Mouse (Mus musculus): ENCODE measurements at regions not wholly inside any gene's neighbourhood (a gene's known extent, or its start where the extent isn't known, plus 50 kb on each side); places are given as distances from the start of the nearest gene placed in this dataset.
"Not testable (repeated sequence)": the region's sequence is repeated elsewhere in the genome, so short reads cannot be mapped to it uniquely, and the experiment has no call there.

DNA sequence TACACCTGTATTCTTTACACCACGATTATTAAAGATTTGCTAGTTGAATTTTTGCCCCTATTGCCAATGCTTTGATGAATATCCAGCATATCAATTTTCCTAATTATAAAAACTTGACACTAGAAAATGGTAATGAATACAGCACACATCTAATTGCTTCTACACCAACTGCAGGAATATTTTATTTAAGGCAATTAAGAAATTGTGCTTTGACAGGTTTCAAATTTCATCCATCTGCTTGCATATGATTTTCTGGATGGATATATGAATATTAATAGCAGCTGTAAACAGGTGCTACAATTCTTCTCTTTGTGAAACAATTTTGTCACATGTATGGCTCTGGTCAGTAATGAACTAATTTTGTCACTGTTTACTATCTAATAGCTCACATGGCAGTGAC lies 487.0 kb downstream of the Isl1 start:
- H3K27me3 ChIP-seq (replicated peaks; ENCODE audit: control insufficient read depth, insufficient read depth, low read length): no peaks in the 10 kb centered on the region
- no peak for ATAC-seq
- no peaks in the 10 kb centered on the region for H3K4me1 ChIP-seq (ENCODE audit: control insufficient read depth, insufficient read depth, low read length)
- H3K27ac ChIP-seq (ENCODE audit: low read length): no peak overlapping the region
- H3K36me3 ChIP-seq (ENCODE audit: control insufficient read depth, insufficient read depth, low read length): no peaks in the 10 kb centered on the region
- no peak overlapping the region for H3K4me3 ChIP-seq (ENCODE audit: low read length)
- H3K4me2 ChIP-seq (ENCODE audit: low read depth, low read length): no peak overlapping the region
- no peaks in the 10 kb centered on the region for H3K9me3 ChIP-seq (ENCODE audit: control insufficient read depth, low read length)
- H3K9ac ChIP-seq (ENCODE audit: low read depth, low read length): no peak overlapping the region
- 67% methylated on average over 1 of the region's 1 CpGs for WGBS

DNA sequence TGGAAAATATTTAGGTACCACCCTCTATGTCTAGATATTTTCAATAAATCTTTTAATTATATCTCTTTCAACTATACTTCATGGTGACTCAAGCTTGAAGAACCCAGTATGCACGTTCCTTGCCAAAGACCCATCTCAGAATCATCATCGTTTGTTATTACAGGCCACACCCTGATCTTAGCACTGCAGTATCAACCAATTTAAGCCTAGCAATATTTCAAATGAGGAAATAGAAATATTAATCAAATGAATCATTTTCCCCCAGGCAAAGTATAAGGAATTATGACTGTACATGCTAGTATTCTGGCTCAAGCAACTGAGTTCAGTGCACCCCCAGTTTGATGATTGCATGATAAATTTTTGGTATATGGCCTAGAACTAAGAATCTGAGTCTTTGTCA lies 495.3 kb downstream of the Isl1 start:
- WGBS: 80% methylated on average over 2 of the region's 2 CpGs
- Histone ChIP-seq H3K27me3 (replicated peaks; ENCODE audit: control insufficient read depth, insufficient read depth, low read length) (no peaks in the 10 kb centered on the region), H3K4me2 (ENCODE audit: low read depth, low read length) (no peak overlapping the region), H3K4me3 (ENCODE audit: low read length) (no peak overlapping the region), H3K36me3 (ENCODE audit: control insufficient read depth, insufficient read depth, low read length) (no peaks in the 10 kb centered on the region), H3K4me1 (ENCODE audit: control insufficient read depth, insufficient read depth, low read length) (no peaks in the 10 kb centered on the region), H3K27ac (ENCODE audit: low read length) (no peak overlapping the region), H3K9ac (ENCODE audit: low read depth, low read length) (no peak overlapping the region), H3K9me3 (ENCODE audit: control insufficient read depth, low read length) (no peaks in the 10 kb centered on the region)
- no peak for ATAC-seq

DNA sequence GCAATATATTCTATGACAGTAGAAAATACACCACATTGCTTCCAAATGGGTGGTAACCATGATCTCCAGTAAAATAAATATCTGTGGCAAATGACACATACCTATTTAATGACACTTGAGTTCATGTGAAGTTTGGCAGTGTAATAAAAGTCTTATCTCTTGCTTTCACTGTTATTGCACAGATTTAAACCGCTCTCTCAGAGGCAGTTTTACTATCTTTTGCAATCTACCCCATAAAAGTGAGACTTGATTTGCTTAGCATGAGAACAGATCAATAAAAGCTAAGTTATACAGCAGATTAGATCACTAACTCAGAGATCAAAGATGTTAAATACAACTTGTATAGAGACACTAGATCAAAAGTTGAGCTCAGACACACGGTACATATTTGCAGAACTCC lies 510.2 kb downstream of the Isl1 start:
- Histone ChIP-seq H3K9me3 (ENCODE audit: control insufficient read depth, low read length) (no peaks in the 10 kb centered on the region), H3K4me3 (ENCODE audit: low read length) (no peak overlapping the region), H3K27me3 (replicated peaks; ENCODE audit: control insufficient read depth, insufficient read depth, low read length) (no peaks in the 10 kb centered on the region), H3K27ac (ENCODE audit: low read length) (no peak overlapping the region), H3K4me2 (ENCODE audit: low read depth, low read length) (no peak overlapping the region), H3K36me3 (ENCODE audit: control insufficient read depth, insufficient read depth, low read length) (no peaks in the 10 kb centered on the region), H3K9ac (ENCODE audit: low read depth, low read length) (no peak overlapping the region), H3K4me1 (ENCODE audit: control insufficient read depth, insufficient read depth, low read length) (no peaks in the 10 kb centered on the region)
- ATAC-seq: peak; percentile 71
- WGBS: 26% methylated on average over 2 of the region's 2 CpGs

DNA sequence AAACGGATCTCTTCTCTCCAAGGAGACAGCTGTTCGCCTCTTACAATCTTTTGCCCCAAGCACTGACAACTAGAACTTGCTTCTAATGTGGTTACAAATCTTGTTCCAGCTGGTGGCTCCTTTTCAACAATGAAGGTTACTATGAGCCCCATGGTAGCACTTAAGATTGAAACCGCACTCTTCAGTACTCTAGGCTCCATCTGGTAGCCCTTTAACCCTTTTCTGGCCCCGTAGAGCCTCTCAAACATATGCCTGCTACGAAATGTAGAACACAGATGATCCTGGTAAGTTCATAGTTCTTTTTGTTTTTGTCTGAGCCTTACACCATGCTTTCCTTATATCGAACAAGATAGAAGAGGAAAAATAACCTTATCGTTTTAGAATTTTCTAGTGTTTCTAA lies 558.2 kb downstream of the Isl1 start:
- Histone ChIP-seq H3K36me3 (ENCODE audit: control insufficient read depth, insufficient read depth, low read length) (no peaks in the 10 kb centered on the region), H3K9ac (ENCODE audit: low read depth, low read length) (no peak overlapping the region), H3K4me1 (ENCODE audit: control insufficient read depth, insufficient read depth, low read length) (no peaks in the 10 kb centered on the region), H3K9me3 (ENCODE audit: control insufficient read depth, low read length) (no peaks in the 10 kb centered on the region), H3K4me2 (ENCODE audit: low read depth, low read length) (no peak overlapping the region), H3K27me3 (replicated peaks; ENCODE audit: control insufficient read depth, insufficient read depth, low read length) (no peaks in the 10 kb centered on the region), H3K4me3 (ENCODE audit: low read length) (no peak overlapping the region), H3K27ac (ENCODE audit: low read length) (no peak overlapping the region)
- ATAC-seq: no peak
- WGBS: 71% methylated on average over 7 of the region's 7 CpGs

DNA sequence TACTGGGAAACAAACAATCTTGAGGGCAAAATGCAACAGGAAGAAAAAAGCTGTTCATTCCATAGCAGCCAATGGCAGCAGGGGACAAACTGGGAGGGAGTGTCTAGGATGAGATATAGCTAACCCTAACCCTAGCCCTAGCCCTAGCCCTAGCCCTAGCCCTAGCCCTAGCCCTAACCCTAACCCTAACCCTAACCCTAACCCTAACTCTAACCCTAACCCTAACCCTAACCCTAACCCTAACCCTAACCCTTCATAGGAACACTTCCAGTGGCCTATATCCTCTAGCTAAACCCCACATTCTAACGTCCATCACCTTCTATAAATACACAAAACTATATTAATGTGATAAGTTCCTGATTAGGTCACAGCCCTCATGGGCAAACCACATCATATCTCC lies 567.4 kb downstream of the Isl1 start:
- H3K27ac ChIP-seq (ENCODE audit: low read length); H3K4me3 ChIP-seq (ENCODE audit: low read length); H3K9me3 ChIP-seq (ENCODE audit: control insufficient read depth, low read length); H3K4me2 ChIP-seq (ENCODE audit: low read depth, low read length); H3K27me3 ChIP-seq (replicated peaks; ENCODE audit: control insufficient read depth, insufficient read depth, low read length); H3K4me1 ChIP-seq (ENCODE audit: control insufficient read depth, insufficient read depth, low read length); H3K36me3 ChIP-seq (ENCODE audit: control insufficient read depth, insufficient read depth, low read length); H3K9ac ChIP-seq (ENCODE audit: low read depth, low read length); ATAC-seq: not testable (repeated sequence)
- WGBS: 80% methylated on average over 1 of the region's 1 CpGs

DNA sequence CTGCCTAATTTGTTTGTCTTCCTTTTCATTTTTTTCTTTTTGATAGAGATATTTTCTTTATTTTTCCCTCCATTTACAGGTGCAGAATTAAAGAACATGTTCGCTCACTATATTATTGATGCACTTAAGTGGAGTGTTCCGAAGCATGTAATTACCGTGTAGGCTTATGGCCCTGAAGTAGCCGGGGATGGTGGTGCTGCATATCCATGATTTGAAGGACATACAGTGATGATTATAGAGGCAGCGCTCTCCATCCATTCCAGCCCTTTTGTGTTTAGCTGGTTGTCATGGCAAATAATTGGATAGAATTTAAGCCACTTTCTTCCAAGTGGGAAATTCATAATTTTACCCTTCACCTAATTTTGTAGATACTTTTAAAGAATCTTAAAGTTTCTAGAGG lies 581.5 kb downstream of the Isl1 start:
- Histone ChIP-seq H3K4me1 (ENCODE audit: control insufficient read depth, insufficient read depth, low read length) (no peaks in the 10 kb centered on the region), H3K9ac (ENCODE audit: low read depth, low read length) (no peak overlapping the region), H3K9me3 (ENCODE audit: control insufficient read depth, low read length) (no peaks in the 10 kb centered on the region), H3K4me3 (ENCODE audit: low read length) (no peak overlapping the region), H3K27me3 (replicated peaks; ENCODE audit: control insufficient read depth, insufficient read depth, low read length) (no peaks in the 10 kb centered on the region), H3K36me3 (ENCODE audit: control insufficient read depth, insufficient read depth, low read length) (no peaks in the 10 kb centered on the region), H3K27ac (ENCODE audit: low read length) (no peak overlapping the region), H3K4me2 (ENCODE audit: low read depth, low read length) (no peak overlapping the region)
- 83% methylated on average over 5 of the region's 5 CpGs for WGBS
- no peak for ATAC-seq

DNA sequence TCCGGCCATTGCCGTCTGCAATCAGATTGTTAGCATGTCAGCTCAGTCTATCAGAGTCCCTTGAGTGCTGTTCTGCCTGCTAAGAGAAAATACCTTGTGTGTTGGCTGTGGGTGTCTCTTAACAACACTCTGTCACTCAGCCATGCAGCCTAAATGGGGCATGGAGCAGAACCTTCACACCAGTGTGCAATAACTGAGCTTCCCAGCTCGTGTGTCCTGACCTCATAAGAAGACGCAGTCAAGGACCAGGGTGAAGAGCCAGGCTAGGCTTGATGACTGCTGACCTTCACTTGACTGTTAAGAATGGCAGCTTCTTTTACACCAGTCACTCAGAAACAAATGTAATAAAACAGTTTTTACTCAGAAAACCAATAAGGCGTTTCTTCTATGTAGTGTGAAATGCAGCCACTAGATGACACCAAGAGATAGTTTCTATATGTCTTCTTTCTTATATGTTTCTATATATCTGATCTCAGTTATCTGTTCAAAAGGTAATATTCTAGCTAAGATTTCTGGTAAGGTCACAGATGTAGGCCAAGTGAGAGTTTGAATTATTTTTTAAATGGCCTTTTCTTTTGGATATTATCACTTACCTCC lies 584.0 kb downstream of the Isl1 start:
- Histone ChIP-seq H3K4me3 (ENCODE audit: low read length) (no peak overlapping the region), H3K9ac (ENCODE audit: low read depth, low read length) (no peak overlapping the region), H3K9me3 (ENCODE audit: control insufficient read depth, low read length) (no peaks in the 10 kb centered on the region), H3K27ac (ENCODE audit: low read length) (no peak overlapping the region), H3K27me3 (replicated peaks; ENCODE audit: control insufficient read depth, insufficient read depth, low read length) (no peaks in the 10 kb centered on the region), H3K4me2 (ENCODE audit: low read depth, low read length) (no peak overlapping the region), H3K4me1 (ENCODE audit: control insufficient read depth, insufficient read depth, low read length) (no peaks in the 10 kb centered on the region), H3K36me3 (ENCODE audit: control insufficient read depth, insufficient read depth, low read length) (no peaks in the 10 kb centered on the region)
- ATAC-seq: no peak
- 55% methylated on average over 5 of the region's 5 CpGs for WGBS

DNA sequence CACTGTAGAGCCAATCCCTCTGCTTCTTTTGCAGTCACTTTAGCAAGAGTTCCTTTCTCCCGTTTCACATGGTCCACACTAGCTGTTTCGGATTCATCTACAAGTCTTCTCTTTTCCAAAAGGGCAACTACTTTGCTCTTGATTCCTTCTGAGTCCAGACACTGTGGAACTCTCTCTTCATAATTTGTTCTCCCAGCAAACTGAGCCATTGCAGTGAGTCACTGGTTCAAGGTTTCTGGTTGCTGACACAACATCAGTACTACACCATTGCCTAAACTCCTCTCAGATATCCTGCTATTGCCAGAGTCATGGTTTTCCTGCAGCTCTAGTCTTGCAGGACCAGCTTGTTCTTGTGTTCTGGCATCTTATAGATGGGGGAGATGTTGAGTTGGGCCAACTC lies 590.2 kb downstream of the Isl1 start:
- Histone ChIP-seq H3K9ac (ENCODE audit: low read depth, low read length) (no peak overlapping the region), H3K36me3 (ENCODE audit: control insufficient read depth, insufficient read depth, low read length) (no peaks in the 10 kb centered on the region), H3K4me1 (ENCODE audit: control insufficient read depth, insufficient read depth, low read length) (no peaks in the 10 kb centered on the region), H3K27me3 (replicated peaks; ENCODE audit: control insufficient read depth, insufficient read depth, low read length) (no peaks in the 10 kb centered on the region), H3K4me3 (ENCODE audit: low read length) (no peak overlapping the region), H3K4me2 (ENCODE audit: low read depth, low read length) (no peak overlapping the region), H3K9me3 (ENCODE audit: control insufficient read depth, low read length) (no peaks in the 10 kb centered on the region), H3K27ac (ENCODE audit: low read length) (no peak overlapping the region)
- WGBS: 95% methylated on average over 2 of the region's 2 CpGs
- ATAC-seq: no peak

DNA sequence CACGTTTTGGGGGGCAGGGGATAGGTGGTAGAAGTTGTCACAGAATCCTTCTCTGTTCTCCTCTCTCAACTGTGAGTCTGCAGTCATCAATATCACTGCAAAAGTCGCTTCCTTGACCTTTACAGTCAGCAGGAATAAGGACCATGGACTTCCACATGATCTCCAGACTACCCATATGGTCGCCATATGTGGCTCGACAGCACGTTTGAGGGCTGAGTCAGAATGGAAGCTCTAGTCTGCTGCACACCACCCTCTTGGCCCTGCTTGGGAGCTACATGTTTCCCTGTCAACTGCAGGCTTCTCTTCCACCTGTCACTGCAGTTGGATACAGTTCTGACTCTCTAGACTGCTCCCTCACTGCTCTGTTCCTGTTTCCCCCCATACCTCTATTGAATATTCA lies 590.6 kb downstream of the Isl1 start:
- WGBS: 68% methylated on average over 5 of the region's 5 CpGs
- no peaks in the 10 kb centered on the region for H3K36me3 ChIP-seq (ENCODE audit: control insufficient read depth, insufficient read depth, low read length)
- H3K27ac ChIP-seq (ENCODE audit: low read length): no peak overlapping the region
- no peaks in the 10 kb centered on the region for H3K27me3 ChIP-seq (replicated peaks; ENCODE audit: control insufficient read depth, insufficient read depth, low read length)
- no peak overlapping the region for H3K4me3 ChIP-seq (ENCODE audit: low read length)
- H3K9ac ChIP-seq (ENCODE audit: low read depth, low read length): no peak overlapping the region
- ATAC-seq: no peak
- no peak overlapping the region for H3K4me2 ChIP-seq (ENCODE audit: low read depth, low read length)
- H3K4me1 ChIP-seq (ENCODE audit: control insufficient read depth, insufficient read depth, low read length): no peaks in the 10 kb centered on the region
- no peaks in the 10 kb centered on the region for H3K9me3 ChIP-seq (ENCODE audit: control insufficient read depth, low read length)

DNA sequence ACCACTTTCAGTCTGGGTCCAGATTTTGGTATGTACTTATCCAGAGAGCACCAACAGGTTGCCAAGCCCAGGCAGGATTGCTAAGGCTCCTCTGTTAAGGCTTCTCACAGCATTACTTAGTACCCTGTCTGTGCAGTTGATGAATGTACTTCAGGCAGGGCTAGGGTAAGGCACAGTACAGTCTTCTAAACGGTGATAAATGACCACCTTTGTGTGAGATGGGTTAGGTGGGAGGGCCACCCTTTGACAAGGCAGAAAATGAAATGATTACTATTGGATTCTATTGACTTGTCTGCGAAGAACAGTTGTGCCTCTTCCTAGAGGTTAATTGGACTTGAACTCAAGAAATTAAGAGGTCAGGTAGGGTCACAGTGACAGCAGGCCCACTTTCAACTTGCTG lies 594.4 kb upstream of the Itga1 start:
- H3K4me2 ChIP-seq (ENCODE audit: low read depth, low read length): no peak overlapping the region
- H3K9ac ChIP-seq (ENCODE audit: low read depth, low read length): no peak overlapping the region
- H3K9me3 ChIP-seq (ENCODE audit: control insufficient read depth, low read length): no peaks in the 10 kb centered on the region
- 53% methylated on average over 2 of the region's 2 CpGs for WGBS
- no peak for ATAC-seq
- H3K4me3 ChIP-seq (ENCODE audit: low read length): no peak overlapping the region
- no peak overlapping the region for H3K27ac ChIP-seq (ENCODE audit: low read length)
- H3K27me3 ChIP-seq (replicated peaks; ENCODE audit: control insufficient read depth, insufficient read depth, low read length): no peaks in the 10 kb centered on the region
- no peaks in the 10 kb centered on the region for H3K4me1 ChIP-seq (ENCODE audit: control insufficient read depth, insufficient read depth, low read length)
- H3K36me3 ChIP-seq (ENCODE audit: control insufficient read depth, insufficient read depth, low read length): no peaks in the 10 kb centered on the region

All from intestine, embryonic 16.5 days (tissue).